Comparison of ENCODE assay signal across 19 mouse cellular contexts in the genomic region with DNA sequence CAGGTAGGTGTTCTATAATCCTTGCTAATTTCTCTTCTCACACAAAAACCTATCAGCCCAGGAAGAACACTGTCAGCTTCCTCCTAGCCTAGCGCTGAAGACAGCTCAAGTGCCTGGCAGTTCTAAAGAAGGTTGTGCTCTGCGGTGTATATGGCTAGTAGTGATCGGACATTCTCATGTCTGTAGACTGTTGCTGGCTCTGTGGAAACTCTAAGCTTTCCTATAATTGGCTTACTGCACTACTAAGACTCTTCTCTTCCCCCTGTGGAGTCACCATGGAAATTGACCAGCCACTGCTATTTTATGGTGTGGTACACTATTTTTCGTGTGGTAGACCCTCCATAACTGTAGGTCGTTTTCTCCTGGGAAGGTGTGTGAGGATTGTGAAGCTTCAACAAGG. TPM values are rescaled to one million over a fixed set of nuclear protein-coding genes. Genes with fewer than 3 reads are reported as not detected.
DNase-seq lines count a peak whose midpoint lies in the region; ATAC-seq and TF ChIP-seq lines count a peak whose summit lies in the region.
"Had no signal": no experiment of that assay in that cellular context is flagged by ENCODE, and none has a peak within 500 bp of the region (broad histone marks: within the 10 kb centered on the region; RNA-seq: fewer than 3 reads in every experiment).

No protein-coding gene starts in this region.

- no peak for TF ChIP-seq CTCF in layer of hippocampus, adult 2 months (conservative IDR thresholded peaks at IDR 0.05)

- H3K4me3 ChIP-seq in layer of hippocampus, adult 2 months, result no peak overlapping the region
- H3K4me3 ChIP-seq in hindbrain, embryonic 13.5 days, result no peak overlapping the region
- H3K4me3 ChIP-seq in midbrain, embryonic 13.5 days (replicated peaks), result no peak overlapping the region
- H3K4me3 ChIP-seq: embryonic facial prominence, embryonic 10.5 days; erythroblast, embryonic 14.5 days; limb, embryonic 15.5 days had no signal

- H3K4me2 ChIP-seq in hindbrain, embryonic 13.5 days, result no peak overlapping the region
- peak overlapping the region; percentile 20 for H3K4me2 ChIP-seq in midbrain, embryonic 13.5 days (replicated peaks)
- H3K4me2 ChIP-seq: limb, embryonic 15.5 days had no signal

- WGBS in hindbrain, embryonic 13.5 days, result 73% methylated on average over 5 of the region's 5 CpGs
- WGBS in midbrain, embryonic 13.5 days, result 51% methylated on average over 5 of the region's 5 CpGs

- peak; percentile 37; the same call in 1 of the 2 replicates for ATAC-seq in hindbrain, embryonic 13.5 days (ENCODE audit: low FRiP score)
- ATAC-seq in midbrain, embryonic 13.5 days, result peak; percentile 31; the same call in 1 of the 2 replicates
- ATAC-seq: liver, postnatal 0 days had no signal

- no peaks in the 10 kb centered on the region for H3K9me3 ChIP-seq in hindbrain, embryonic 13.5 days
- H3K9me3 ChIP-seq in midbrain, embryonic 13.5 days, result no peaks in the 10 kb centered on the region
- H3K9me3 ChIP-seq: embryonic facial prominence, embryonic 10.5 days; limb, embryonic 15.5 days had no signal

- H3K36me3 ChIP-seq in hindbrain, embryonic 13.5 days, result no peaks in the 10 kb centered on the region
- H3K36me3 ChIP-seq in midbrain, embryonic 13.5 days, result no peaks in the 10 kb centered on the region
- H3K36me3 ChIP-seq: embryonic facial prominence, embryonic 10.5 days; limb, embryonic 15.5 days had no signal

- no peaks in the 10 kb centered on the region for H3K27me3 ChIP-seq in hindbrain, embryonic 13.5 days
- H3K27me3 ChIP-seq in midbrain, embryonic 13.5 days, result no peaks in the 10 kb centered on the region
- H3K27me3 ChIP-seq: limb, embryonic 15.5 days had no signal

- H3K9ac ChIP-seq in hindbrain, embryonic 13.5 days, result no peak overlapping the region
- no peak overlapping the region for H3K9ac ChIP-seq in midbrain, embryonic 13.5 days (replicated peaks)
- H3K9ac ChIP-seq: limb, embryonic 15.5 days; liver, postnatal 0 days had no signal

- no peak for DNase-seq in layer of hippocampus, adult 2 months (ENCODE audit: low spot score in 2 of 2)
- DNase-seq in layer of hippocampus, postnatal 10 days (ENCODE audit: low spot score in 2 of 2), result no peak
- DNase-seq in retina, postnatal 1 day, result peak; percentile 55
- no peak for DNase-seq in natural killer cell, adult 2 months (ENCODE audit: low spot score in 2 of 2)
- DNase-seq in urinary bladder, postnatal 4 days (ENCODE audit: low spot score in 2 of 2), result no peak
- no peak for DNase-seq in lung, postnatal 36 days
- DNase-seq: adrenal gland, adult 8-10 months; cerebellum, adult 11 months; cerebellum, postnatal 36 days; kidney, adult 9 months; kidney, postnatal 36 days; liver, postnatal 0 days had no signal

- peaks cover 26% of the 10 kb centered on the region for H3K4me1 ChIP-seq in hindbrain, embryonic 13.5 days (replicated peaks)
- H3K4me1 ChIP-seq in midbrain, embryonic 13.5 days (replicated peaks), result peaks cover 45% of the 10 kb centered on the region
- H3K4me1 ChIP-seq: limb, embryonic 15.5 days had no signal

- peak overlapping the region; percentile 70; the same call in 1 of the 2 replicates for H3K27ac ChIP-seq in layer of hippocampus, adult 2 months
- H3K27ac ChIP-seq in hindbrain, embryonic 13.5 days, result peak overlapping the region; percentile 88
- H3K27ac ChIP-seq in midbrain, embryonic 13.5 days, result peak overlapping the region; percentile 91
- H3K27ac ChIP-seq: embryonic facial prominence, embryonic 10.5 days; limb, embryonic 15.5 days had no signal

RNA-seq across cellular contexts. Expression of a gene that starts 40.1 kb away (rescaled TPM):
- total RNA-seq in layer of hippocampus, adult 2 months (2021), result under 1 TPM; 0.64 to 0.77 TPM
- 1 to 10 TPM in 1 of 2 experiments, under 1 TPM in 1; 0.87 to 1.1 TPM for total RNA-seq in layer of hippocampus, postnatal 10 days (2021)
- polyA plus RNA-seq in hindbrain, embryonic 13.5 days (2015; fragmentation: Nextera tagmentation; extraction: Ambion mirVana), result 167 and 174 TPM in 2 replicates
- 157 and 181 TPM in 2 replicates for polyA plus RNA-seq in midbrain, embryonic 13.5 days (2015; fragmentation: Nextera tagmentation; extraction: Ambion mirVana)
- total RNA-seq: hematopoietic stem cell, adult 5-6 weeks; neutrophil, adult 5-6 weeks had no signal
- polyA plus RNA-seq: erythroblast, embryonic 14.5 days; liver, postnatal 0 days had no signal
